Mouse (Mus musculus) lung, postnatal 25 days (tissue): ENCODE measurements at regions not wholly inside any gene's neighbourhood (a gene's known extent, or its start where the extent isn't known, plus 50 kb on each side); places are given as distances from the start of the nearest gene placed in this dataset.
A peak's percentile ranks its signal among the peaks of the same experiment; 100 is the strongest.

Experiments used
- DNase-seq: peaks from one replicate; pipeline ENCODE4 v3.0.0; 2022; ENCODE audit warnings: low spot score

- DNase-seq = no peak
These were observed 358.8 kb downstream of the Cenpc1 start for GRCm38 (mm10) chr5:85706598-85706997.

- DNase-seq = no peak
These were observed 359.3 kb downstream of the Cenpc1 start for GRCm38 (mm10) chr5:85706084-85706483.

- DNase-seq = no peak
These were observed 387.5 kb downstream of the Cenpc1 start for GRCm38 (mm10) chr5:85677872-85678271.

- no peak for DNase-seq
These were observed 394.3 kb downstream of the Cenpc1 start for GRCm38 (mm10) chr5:85671121-85671520.

- no peak for DNase-seq
These were observed 403.9 kb downstream of the Cenpc1 start for GRCm38 (mm10) chr5:85661487-85661886.

- DNase-seq = no peak
These were observed 444.3 kb downstream of the Cenpc1 start for GRCm38 (mm10) chr5:85621078-85621477.

GRCm38 (mm10) chr5:85614783-85615182 is 450.6 kb downstream of the Cenpc1 start:
- no peak for DNase-seq

GRCm38 (mm10) chr5:85612606-85613005 is 452.8 kb downstream of the Cenpc1 start:
- peak; percentile 40 for DNase-seq

GRCm38 (mm10) chr5:85609104-85609503 is 456.3 kb downstream of the Cenpc1 start:
- no peak for DNase-seq

GRCm38 (mm10) chr5:85598164-85598563 is 467.2 kb downstream of the Cenpc1 start:
- DNase-seq = no peak

GRCm38 (mm10) chr5:85595082-85595447 is 470.3 kb downstream of the Cenpc1 start:
- DNase-seq = no peak

GRCm38 (mm10) chr5:85594413-85595081 is 470.8 kb downstream of the Cenpc1 start:
- DNase-seq = no peak

- no peak for DNase-seq
These were observed 473.1 kb downstream of the Cenpc1 start for GRCm38 (mm10) chr5:85592236-85592635.

- peak; percentile 2 for DNase-seq
These were observed 478.7 kb downstream of the Cenpc1 start for GRCm38 (mm10) chr5:85586727-85587126.

- no peak for DNase-seq
These were observed 492.9 kb downstream of the Cenpc1 start for GRCm38 (mm10) chr5:85572531-85572930.

- no peak for DNase-seq
These were observed 493.4 kb downstream of the Cenpc1 start for GRCm38 (mm10) chr5:85571967-85572366.

GRCm38 (mm10) chr5:85571381-85571780 is 494.0 kb downstream of the Cenpc1 start:
- DNase-seq = no peak

- DNase-seq = no peak
These were observed 529.1 kb downstream of the Cenpc1 start for GRCm38 (mm10) chr5:85536329-85536728.

- DNase-seq = no peak
These were observed 539.8 kb downstream of the Cenpc1 start for GRCm38 (mm10) chr5:85525385-85526194.

- DNase-seq = no peak
These were observed 560.1 kb downstream of the Cenpc1 start for GRCm38 (mm10) chr5:85505244-85505643.

- DNase-seq = no peak
These were observed 568.1 kb downstream of the Cenpc1 start for GRCm38 (mm10) chr5:85497261-85497660.

GRCm38 (mm10) chr5:85485733-85486322 is 579.6 kb downstream of the Cenpc1 start:
- DNase-seq = no peak

- DNase-seq = no peak
These were observed 580.2 kb downstream of the Cenpc1 start for GRCm38 (mm10) chr5:85485157-85485556.
